Mouse (Mus musculus) ES-Bruce4 (cell line): ENCODE data around the gene Slc9a2.

Experiments used
- CTCF ChIP-seq: IDR thresholded peaks from one replicate; pipeline ENCODE4 v1.8.1; 2011; ENCODE audit warnings: low read depth, low read length
- EP300 ChIP-seq: IDR thresholded peaks from 2 replicates; pipeline ENCODE4 v1.6.1; 2011; ENCODE audit warnings: low read depth, low read length; ENCODE audit not compliant: insufficient read depth
- POLR2A ChIP-seq: IDR thresholded peaks from one replicate; pipeline ENCODE4 v1.8.1; 2011; ENCODE audit warnings: low read length; ENCODE audit not compliant: insufficient read depth

GRCm38 (mm10) chr1:40726051-40726450 is 45.7 kb downstream of the Slc9a2 start:
- TF ChIP-seq CTCF: no peak
- TF ChIP-seq EP300: no peak
- no peak for TF ChIP-seq POLR2A
